Mouse (Mus musculus) forebrain, embryonic 11.5 days (tissue): ENCODE data around the gene Gm8909. TPM values are rescaled to one million over a fixed set of nuclear protein-coding genes. Genes with fewer than 3 reads are reported as not detected.
"Not testable (repeated sequence)": the region's sequence is repeated elsewhere in the genome, so short reads cannot be mapped to it uniquely, and the experiment has no call there.

Experiments used
- ATAC-seq: fragments of 200-750 bp; cut with Nextera tagmentation; replicated peaks from 2 replicates; pipeline ENCODE4 v1.8.0; 2017; ENCODE audit warnings: moderate TSS enrichment; ENCODE audit not compliant: low FRiP score
- DNase-seq: peaks from one replicate; pipeline ENCODE4 v3.0.0-alpha.2; 2017; ENCODE audit warnings: low spot score
- H3K27ac ChIP-seq: fragments of 300-500 bp; sonication (generic); 2 replicates; pipeline ENCODE4 v1.5.1; 2014; ENCODE audit warnings: low read depth, low read length
- H3K27me3 ChIP-seq: fragments of 300-500 bp; sonication (generic); 2 replicates; pipeline ENCODE4 v1.6.1; 2014; ENCODE audit warnings: mild to moderate bottlenecking, low read length, mixed read lengths; ENCODE audit not compliant: control insufficient read depth, insufficient read depth
- H3K36me3 ChIP-seq: fragments of 300-500 bp; sonication (generic); 2 replicates; pipeline ENCODE4 v1.6.1; 2014; ENCODE audit warnings: mild to moderate bottlenecking, low read length, moderate library complexity, mixed read lengths; ENCODE audit not compliant: control insufficient read depth, insufficient read depth
- H3K4me1 ChIP-seq: fragments of 300-500 bp; sonication (generic); replicated peaks from 2 replicates; pipeline ENCODE4 v1.6.1; 2014; ENCODE audit warnings: low read length, mixed read lengths; ENCODE audit not compliant: control insufficient read depth, insufficient read depth
- H3K4me2 ChIP-seq: fragments of 300-500 bp; sonication (generic); 2 replicates; pipeline ENCODE4 v1.6.1; 2014; ENCODE audit warnings: low read depth, mild to moderate bottlenecking, low read length, moderate library complexity, mixed read lengths; ENCODE audit not compliant: severe bottlenecking
- H3K4me3 ChIP-seq: fragments of 300-500 bp; sonication (generic); 2 replicates; pipeline ENCODE4 v1.5.1; 2014; ENCODE audit warnings: low read depth, low read length
- H3K9ac ChIP-seq: fragments of 300-500 bp; sonication (generic); 2 replicates; pipeline ENCODE4 v1.6.1; 2014; ENCODE audit warnings: low read length
- H3K9me3 ChIP-seq: fragments of 300-500 bp; sonication (generic); 2 replicates; pipeline ENCODE4 v1.6.1; 2016; ENCODE audit warnings: low read length, mixed read lengths; ENCODE audit not compliant: control insufficient read depth
- WGBS: fragments of 180-500 bp; shearing (Covaris S2); extraction: QIAGEN DNeasy Blood & Tissue Kit; methylation state at CpG from one replicate; pipeline ENCODE4 v1.1.7; 2014; 5-methylcytosine and 5-hydroxymethylcytosine counted together
- polyA plus RNA-seq: library from polyadenylated mRNA; unstranded; fragments of >200 nt; fragmentation: Nextera tagmentation; extraction: Ambion mirVana; gene quantifications from 2 replicates; pipeline ENCODE4 v1.2.1, GENCODE M21; 2014

The Gm8909 gene
- polyA plus RNA-seq, 1 experiment from 2014 or later, result not detected

- Histone ChIP-seq H3K4me3 (no peak overlapping the region), H3K27me3 (no peaks in the 10 kb centered on the region), H3K27ac (no peak overlapping the region), H3K4me1 (no peaks in the 10 kb centered on the region), H3K36me3 (no peaks in the 10 kb centered on the region), H3K9ac (no peak overlapping the region), H3K9me3 (no peaks in the 10 kb centered on the region), H3K4me2 (no peak overlapping the region)
- ATAC-seq (no peak), DNase-seq (no peak)
- WGBS, result 68% methylated on average over 5 of the region's 5 CpGs
Measured at GRCm38 (mm10) chr17:36131516-36132265, 36.6 kb downstream of the Gm8909 start.

- not testable (repeated sequence) for H3K4me3 ChIP-seq, H3K27me3 ChIP-seq, H3K27ac ChIP-seq, H3K9ac ChIP-seq, H3K9me3 ChIP-seq, DNase-seq, H3K4me1 ChIP-seq, H3K36me3 ChIP-seq, ATAC-seq, H3K4me2 ChIP-seq
- WGBS, result 19% methylated on average over 24 of the region's 28 CpGs
Measured at GRCm38 (mm10) chr17:36128968-36129817, 39.1 kb downstream of the Gm8909 start, which contains the start of gene Gm7030. Gm7030 (minus strand) TSS chr17:36129425.

GRCm38 (mm10) chr17:36128525-36128924, 39.8 kb downstream of the Gm8909 start:
- H3K4me1 ChIP-seq, H3K4me2 ChIP-seq, H3K4me3 ChIP-seq, DNase-seq, H3K27me3 ChIP-seq, H3K27ac ChIP-seq, H3K36me3 ChIP-seq, H3K9me3 ChIP-seq, H3K9ac ChIP-seq, ATAC-seq: not testable (repeated sequence)
- 66% methylated on average over 11 of the region's 13 CpGs for WGBS

- H3K9me3 ChIP-seq, H3K27me3 ChIP-seq, ATAC-seq, H3K27ac ChIP-seq, H3K4me2 ChIP-seq, H3K4me1 ChIP-seq, H3K4me3 ChIP-seq, H3K36me3 ChIP-seq, DNase-seq, H3K9ac ChIP-seq: not testable (repeated sequence)
- WGBS, result 78% methylated on average over 3 of the region's 3 CpGs
Measured at GRCm38 (mm10) chr17:36124111-36124510, 44.2 kb downstream of the Gm8909 start.

GRCm38 (mm10) chr17:36121352-36122020, 46.9 kb downstream of the Gm8909 start, which contains the start of gene Gm19684:
Gm19684 (plus strand) TSS chr17:36121678.
- H3K4me1 ChIP-seq, H3K4me3 ChIP-seq, H3K9ac ChIP-seq, H3K9me3 ChIP-seq, H3K36me3 ChIP-seq, H3K27me3 ChIP-seq, ATAC-seq, H3K27ac ChIP-seq, H3K4me2 ChIP-seq: not testable (repeated sequence)
- WGBS, result 7% methylated on average over 8 of the region's 8 CpGs
- DNase-seq, result peak; percentile 27

GRCm38 (mm10) chr17:36120839-36121238, 47.5 kb downstream of the Gm8909 start:
- not testable (repeated sequence) for H3K4me2 ChIP-seq, H3K27me3 ChIP-seq, ATAC-seq, H3K4me3 ChIP-seq, H3K36me3 ChIP-seq, H3K9me3 ChIP-seq, H3K4me1 ChIP-seq, H3K27ac ChIP-seq, H3K9ac ChIP-seq
- DNase-seq, result peak; percentile 17
- WGBS, result 16% methylated on average over 18 of the region's 18 CpGs

GRCm38 (mm10) chr17:36116545-36116944, 51.8 kb downstream of the Gm8909 start:
- not testable (repeated sequence) for ATAC-seq, H3K4me2 ChIP-seq, H3K9ac ChIP-seq, H3K4me1 ChIP-seq, H3K27ac ChIP-seq, H3K36me3 ChIP-seq, H3K27me3 ChIP-seq, H3K4me3 ChIP-seq, H3K9me3 ChIP-seq
- WGBS, result 14% methylated on average over 3 of the region's 3 CpGs
- peak; percentile 28 for DNase-seq
